Mouse (Mus musculus): Measurements from ENCODE around the gene Cracr2a.

Cracr2a gene

GRCm38 (mm10) chr6:127692298-127692697 lies 131.2 kb downstream of the Cracr2a start:
- no peak for DNase-seq (ENCODE audit: low read depth, low spot score)

DNA sequence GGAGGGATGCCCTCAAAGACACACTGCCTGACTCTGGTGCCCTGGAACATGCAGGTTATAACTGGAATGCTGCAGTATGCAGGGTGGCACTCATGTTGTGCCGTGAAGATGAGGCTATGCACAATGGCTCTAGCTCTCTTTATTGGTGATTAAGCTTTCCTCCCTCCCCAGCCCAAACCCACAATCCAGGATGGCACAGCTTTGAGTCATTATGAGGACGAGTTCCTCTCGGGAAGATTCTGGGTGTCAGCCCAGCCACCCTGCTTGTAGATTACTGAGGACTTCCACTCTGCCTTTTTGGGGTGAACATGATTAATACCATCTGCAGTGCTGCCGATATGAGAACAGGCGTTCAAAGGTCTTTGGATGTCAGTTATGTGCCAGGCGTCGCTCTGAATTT lies 132.5 kb downstream of the Cracr2a start:
- DNase-seq (ENCODE audit: low read depth, low spot score) = no peak

DNA sequence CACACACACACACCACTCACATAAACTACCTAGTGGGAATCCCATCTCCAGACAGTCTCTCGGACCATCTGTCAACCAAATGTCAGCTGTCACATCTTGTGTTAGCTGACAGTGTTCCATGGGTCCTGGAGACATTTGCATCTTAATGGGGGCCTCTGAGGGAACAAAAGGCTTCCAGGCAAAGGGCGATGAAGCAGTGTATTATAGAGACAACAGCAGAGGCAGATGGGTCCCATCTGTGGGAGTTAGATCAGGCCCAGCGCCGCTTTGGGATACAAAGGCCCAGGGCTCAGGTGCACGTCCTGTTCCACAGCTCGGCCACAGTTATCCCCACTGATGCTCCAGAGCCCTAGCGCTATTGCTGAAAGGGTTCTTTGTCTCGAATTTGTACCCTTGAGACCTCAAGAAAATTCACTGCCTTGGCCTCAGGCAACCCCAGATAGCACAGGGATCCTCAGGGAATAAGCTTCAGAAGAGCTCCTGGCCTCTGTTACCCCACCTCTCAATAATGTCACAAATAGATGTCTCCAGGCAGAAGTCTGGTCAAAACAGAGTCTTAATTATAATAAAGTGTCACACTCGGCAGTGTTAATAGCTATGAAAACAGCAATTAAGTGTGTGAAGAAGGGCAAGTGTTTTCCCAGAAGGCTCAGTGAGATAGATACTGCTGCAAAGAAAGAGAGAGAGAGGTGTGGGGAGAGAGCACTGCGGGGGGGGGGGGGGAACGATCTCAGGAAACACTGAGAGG lies 140.1 kb downstream of the Cracr2a start:
- DNase-seq (ENCODE audit: low read depth, low spot score) = peak; percentile 32

- DNase-seq (ENCODE audit: low read depth, low spot score) = no peak
Measured at GRCm38 (mm10) chr6:127708218-127708628, 147.1 kb downstream of the Cracr2a start.

DNA sequence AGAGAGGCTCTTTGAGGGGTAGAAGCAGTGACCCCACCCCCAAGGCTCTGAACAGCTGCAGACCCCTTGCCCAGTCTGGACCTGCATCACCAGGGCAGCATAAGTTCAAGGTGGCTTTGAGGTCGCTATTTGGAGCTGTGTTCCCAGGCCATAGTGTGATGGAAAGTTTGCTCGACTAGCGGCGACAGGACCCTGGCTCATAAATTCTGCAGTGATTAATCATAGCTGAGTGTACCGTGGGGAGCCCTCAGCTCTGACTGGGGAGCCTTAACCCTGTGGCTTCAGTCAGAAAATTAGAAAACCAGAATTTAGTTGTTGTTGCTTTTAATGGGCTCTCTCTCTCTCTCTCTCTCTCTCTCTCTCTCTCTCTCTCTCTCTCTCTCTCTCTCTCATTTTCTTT lies 153.8 kb downstream of the Cracr2a start:
- no peak for DNase-seq (ENCODE audit: low read depth, low spot score)

GRCm38 (mm10) chr6:127715428-127715827 lies 154.3 kb downstream of the Cracr2a start:
- DNase-seq (ENCODE audit: low read depth, low spot score) = no peak

- no peak for DNase-seq (ENCODE audit: low read depth, low spot score)
Measured at GRCm38 (mm10) chr6:127717239-127718137, 156.3 kb downstream of the Cracr2a start.

DNA sequence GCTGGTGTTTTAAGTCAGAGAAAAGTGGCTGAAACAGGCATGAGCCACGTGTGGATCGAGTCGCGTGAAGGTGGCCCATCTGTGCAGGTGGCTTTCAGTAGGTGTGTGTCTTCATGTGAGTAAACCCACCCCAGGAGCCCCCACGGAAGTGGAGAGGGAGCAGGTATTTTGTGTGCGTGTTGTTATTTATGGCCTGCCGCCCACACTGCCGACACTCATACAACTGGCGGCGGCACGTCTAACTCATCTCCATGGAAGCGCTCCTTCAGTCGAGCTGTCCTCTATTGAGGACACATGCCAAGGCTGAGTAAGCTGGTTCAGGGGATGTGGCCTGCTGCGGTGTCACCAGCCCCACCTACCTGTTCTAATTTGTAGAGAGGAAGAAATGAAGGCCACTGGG lies 158.7 kb downstream of the Cracr2a start:
- no peak for DNase-seq (ENCODE audit: low read depth, low spot score)

GRCm38 (mm10) chr6:127723126-127723525 lies 162.0 kb downstream of the Cracr2a start:
- DNase-seq (ENCODE audit: low read depth, low spot score) = no peak
